Mouse (Mus musculus): ENCODE measurements around the gene Lrr1.

DNA sequence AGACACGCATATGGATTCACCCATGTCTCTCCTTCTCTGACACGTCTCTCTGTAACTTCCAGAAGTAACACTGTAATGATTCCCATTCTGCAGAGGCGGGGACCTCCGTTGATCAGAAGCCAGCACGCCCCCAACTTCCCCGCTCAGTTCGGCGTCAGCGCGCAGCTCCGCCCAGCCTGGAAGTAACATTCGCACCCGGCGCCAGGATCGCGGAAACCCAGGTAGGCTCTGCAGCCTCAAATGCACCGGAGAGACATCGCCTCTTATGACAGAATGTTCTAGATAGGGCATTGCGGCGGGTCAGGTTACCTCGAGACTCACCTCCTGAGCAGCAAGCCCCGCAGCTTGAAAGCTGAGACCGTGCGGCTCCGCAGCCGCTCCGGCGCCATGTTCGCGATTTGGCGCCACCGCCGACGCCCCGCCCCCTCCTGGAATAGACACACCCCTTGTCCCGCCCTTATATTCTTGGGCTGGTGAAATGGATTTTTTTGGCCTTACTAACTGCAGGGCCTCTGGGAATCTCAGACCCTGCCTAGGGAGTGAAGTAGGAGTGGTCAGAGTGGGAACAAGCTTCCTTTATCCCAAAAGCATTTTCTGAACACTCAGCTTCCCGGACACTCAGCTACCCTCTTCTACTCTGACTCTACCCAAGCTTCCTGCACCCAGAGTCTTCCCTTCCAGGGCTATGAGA is 59.3 kb downstream of the Lrr1 start, which contains the start of gene Pole2:
- TF ChIP-seq EP300 (IDR thresholded peaks at IDR 0.05; ENCODE audit: low read depth) (0 out of 2 replicates have a peak, but pooled peaks have one; percentile 25), CTCF (IDR thresholded peaks at IDR 0.05; ENCODE audit: low read depth) (no peak)

All from liver, postnatal 0 days (tissue).